4 mouse cellular contexts compared by ENCODE assay signal in genomic region chr14:26216233-26217000, GRCm38 (mm10). TPM values are rescaled to one million over a fixed set of nuclear protein-coding genes. Genes with fewer than 3 reads are reported as not detected.
"Had no signal": no experiment of that assay in that cellular context is flagged by ENCODE, and none has a peak within 500 bp of the region (broad histone marks: within the 10 kb centered on the region; RNA-seq: fewer than 3 reads in every experiment).

No protein-coding gene starts in this region.

RNA-seq across cellular contexts. Expression of gene Plac9b, which starts 34.1 kb away (rescaled TPM):
- polyA plus RNA-seq: inflammation-experienced regulatory T-cells, adult 6 months had no signal

RNA-seq across cellular contexts. Expression of gene Duxbl3, which starts 41.3 kb away (rescaled TPM):
- polyA plus RNA-seq: frontal cortex, adult 2 months; heart, embryonic 10.5 days; inflammation-experienced regulatory T-cells, adult 6 months; kidney, embryonic 14.5 days had no signal
